Mouse (Mus musculus): ENCODE measurements at regions not wholly inside any gene's neighbourhood (a gene's known extent, or its start where the extent isn't known, plus 50 kb on each side); places are given as distances from the start of the nearest gene placed in this dataset.
"Not testable (repeated sequence)": the region's sequence is repeated elsewhere in the genome, so short reads cannot be mapped to it uniquely, and the experiment has no call there.

DNA sequence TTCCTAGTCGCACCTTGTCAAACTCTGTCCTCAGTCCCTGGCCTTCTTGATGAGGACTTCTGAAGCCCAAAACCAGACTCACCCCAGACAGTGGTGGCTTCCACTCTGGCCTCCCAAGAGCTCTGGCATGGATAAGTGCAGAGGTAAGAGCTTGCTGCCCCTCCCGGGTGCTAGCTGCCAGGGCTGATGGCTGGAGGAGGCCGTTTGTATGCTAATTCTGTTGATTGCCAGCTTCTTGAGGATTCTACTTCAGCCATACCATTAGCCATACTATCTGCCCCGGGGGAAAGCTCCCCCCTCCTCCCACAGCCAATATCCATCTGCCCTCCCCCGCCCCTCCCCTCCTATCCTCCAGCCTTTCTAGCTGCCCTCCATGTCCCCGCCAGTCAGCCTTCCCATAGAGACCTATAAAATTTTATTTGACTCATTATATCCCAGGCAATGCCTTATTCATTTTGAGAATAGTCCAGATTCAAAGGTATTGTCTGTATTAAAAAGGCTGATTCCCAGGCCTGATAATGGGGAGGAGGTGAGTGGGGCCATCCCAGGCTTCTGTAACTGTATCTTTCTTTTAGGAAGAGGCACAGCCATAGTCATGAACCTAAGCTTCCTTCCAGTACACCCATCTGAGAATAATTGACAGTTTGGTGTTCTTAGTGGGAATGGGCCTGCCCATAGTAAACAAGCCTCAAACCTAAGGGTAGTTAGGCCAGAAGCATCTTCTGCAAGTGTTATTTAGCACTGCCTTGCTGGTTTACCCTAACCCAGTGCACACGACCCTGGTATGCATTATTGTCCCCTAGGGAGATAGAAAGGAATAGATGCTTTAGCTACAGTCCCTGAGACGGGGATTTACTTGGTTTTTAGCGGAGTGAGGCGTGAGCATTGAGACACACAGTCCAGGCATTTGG lies 239.2 kb upstream of the 1700012A03Rik start:
- DNase-seq = no peak

DNA sequence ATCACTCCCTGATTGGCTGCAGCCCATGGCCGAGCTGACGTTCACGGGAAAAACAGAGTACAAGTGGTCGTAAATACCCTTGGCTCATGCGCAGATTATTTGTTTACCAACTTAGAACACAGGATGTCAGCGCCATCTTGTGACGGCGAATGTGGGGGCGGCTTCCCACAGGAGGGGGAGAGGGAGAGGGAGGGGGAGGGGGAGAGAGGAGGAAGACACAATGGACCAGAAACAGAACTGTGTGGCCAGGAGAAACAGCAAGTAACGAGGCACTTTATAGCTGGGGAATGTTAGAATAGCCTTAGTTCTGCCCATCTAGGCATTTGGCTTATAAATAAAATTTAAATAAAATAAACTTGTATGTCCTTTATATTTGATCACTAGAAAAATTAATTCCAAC lies 240.7 kb upstream of the Podxl start:
- DNase-seq = not testable (repeated sequence)

DNA sequence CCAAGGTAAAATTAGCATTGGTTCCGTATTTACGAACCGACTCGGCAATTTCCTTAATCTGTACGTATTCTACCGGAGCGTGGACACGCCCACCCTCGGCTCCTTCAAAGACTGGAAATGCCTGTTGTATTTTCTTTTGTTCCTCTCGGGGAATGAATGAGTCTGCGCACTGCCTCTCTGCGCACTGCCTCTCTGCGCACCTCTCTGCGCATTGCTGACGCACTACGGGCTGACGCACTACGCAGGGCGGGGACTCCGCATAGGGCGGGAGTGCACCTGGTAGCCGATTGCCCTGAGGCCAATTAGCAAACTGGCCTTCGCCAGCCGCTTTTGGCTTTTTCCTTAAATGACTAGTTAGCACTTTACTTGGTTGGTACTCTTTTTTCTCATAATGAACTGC lies 239.4 kb upstream of the Podxl start:
- DNase-seq = not testable (repeated sequence)

DNA sequence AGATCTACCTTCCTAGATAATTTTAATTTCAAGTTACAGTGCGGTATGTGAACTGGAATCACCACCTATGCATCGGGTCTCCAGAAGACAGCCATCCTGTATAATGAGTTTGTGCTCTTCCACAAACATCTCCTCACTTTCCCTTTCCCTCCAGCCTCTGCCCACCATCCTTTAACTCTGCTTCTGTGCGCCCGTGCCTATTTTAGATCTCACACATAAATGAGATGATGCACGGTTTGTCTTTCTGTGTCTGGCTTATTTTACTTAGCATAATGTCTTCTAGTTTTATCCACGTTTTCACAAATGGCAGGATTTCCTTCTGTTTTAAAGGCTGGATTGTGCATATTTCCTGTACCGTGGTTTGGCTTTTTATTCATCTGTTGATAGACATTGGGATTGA lies 227.8 kb upstream of the Podxl start:
- DNase-seq = no peak

DNA sequence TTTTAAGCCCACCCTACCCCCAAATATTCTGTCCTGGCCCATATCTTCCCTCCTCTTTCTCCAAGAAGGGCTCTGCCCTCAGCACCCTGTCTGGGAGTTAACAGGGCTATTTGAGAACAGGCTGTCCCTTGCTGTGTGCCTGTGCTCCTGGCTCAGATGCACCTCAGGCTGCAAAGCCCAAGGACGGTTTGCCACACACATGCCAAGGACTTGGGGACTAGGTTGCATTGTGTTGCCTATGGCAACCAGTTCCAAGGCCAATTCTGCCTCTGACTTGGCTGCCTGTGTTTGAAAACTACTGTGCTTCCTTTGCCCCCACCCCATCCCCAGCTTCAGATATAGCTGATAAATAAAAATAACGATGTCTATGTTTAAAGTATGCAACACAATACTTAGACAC lies 227.1 kb upstream of the Podxl start:
- no peak for DNase-seq

DNA sequence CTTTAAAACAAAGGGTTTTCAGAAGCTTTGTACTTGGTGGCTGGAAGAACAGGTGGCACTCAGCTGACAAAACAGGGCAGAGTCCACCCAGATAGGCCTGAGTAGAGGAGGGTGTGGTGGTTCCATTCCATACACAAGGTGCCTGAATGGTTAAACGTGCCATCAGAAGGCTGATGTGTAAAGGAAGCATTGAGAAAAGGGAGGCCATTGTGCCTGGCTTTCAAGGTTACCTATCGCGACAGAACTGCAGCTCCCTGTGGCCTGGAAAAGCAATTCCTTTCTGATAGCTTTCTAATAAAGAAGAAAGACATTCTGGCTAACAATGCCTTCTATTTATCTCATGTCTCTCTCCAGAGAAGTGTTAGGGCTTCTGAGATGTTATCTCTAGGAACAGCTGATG lies 213.1 kb upstream of the Podxl start:
- no peak for DNase-seq

DNA sequence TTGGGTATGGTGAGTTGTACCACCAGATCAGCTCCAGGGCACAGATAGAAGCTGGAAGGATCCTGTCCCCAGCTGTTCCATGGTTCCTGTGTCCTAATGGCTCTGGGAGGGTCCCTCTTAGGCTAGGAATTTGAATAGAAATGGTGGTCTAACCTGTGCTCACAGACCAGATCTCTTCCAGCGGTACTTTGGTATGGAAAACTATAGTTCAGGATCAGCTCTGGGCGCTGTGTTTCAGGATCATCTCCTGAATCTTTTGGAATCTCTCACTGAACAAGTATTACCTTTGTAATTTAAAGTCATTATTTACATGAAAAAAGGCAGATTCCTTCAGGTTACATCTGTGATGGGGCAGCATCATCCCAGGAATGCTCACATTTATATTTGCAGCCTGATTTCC lies 208.1 kb upstream of the Podxl start:
- DNase-seq = no peak

DNA sequence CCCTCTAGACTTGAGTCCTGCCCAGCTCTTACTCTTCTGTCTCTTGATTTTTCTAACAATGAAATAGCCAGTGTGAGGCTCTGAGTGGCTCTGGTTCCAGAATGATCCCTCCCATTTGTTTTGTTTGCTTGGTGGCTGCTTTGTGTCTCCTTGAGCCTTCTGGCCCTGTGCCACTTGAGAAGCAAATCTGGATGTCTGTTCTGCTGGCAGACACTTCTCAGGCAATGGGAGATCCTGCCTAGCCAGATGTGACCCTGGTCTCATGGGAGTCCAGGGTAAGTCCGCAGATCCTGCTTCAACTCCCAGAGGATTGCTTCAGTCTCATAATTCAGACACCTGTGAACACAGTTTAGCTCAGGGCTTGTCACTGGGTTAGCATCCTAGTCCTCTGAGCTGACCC lies 181.8 kb upstream of the Podxl start:
- no peak for DNase-seq

DNA sequence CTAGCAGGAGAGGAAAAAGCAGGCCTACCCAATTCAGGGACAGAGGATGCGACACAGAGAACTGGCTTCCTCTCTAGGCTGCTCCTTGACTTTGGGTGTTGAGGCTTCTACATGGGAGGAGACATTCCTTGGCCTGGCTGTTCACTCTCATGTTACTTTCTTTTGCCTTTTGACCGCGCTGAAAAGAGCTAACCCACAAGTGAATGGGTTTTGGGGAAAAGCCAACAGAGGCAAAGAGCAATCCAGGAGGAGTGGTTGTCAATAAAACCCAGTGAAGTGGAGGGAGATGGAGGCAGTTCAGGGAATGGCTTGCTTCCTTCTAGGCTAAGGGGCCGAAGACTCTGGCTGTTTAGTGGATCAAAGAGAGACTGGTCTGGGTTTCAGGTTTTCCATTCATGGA lies 167.6 kb upstream of the Podxl start:
- no peak for DNase-seq

DNA sequence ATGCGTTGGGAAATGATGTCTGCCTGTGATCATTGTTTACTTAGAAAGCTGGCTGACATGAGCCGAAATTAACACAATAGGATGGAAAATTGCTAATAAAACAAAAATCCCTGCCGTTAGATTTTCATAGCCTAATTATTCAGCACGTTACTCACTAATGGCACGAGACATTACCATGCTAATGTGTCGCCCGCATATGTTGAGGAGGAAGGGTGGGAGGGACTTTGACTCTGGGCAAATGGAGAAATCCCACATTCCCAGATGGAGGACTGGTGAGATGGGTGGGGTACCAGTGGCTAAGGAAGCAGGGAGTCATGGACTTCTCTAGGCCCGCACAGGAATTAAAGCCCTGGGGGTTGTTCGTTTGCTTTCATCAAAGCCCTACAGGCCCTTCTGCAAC lies 155.8 kb upstream of the Podxl start:
- no peak for DNase-seq

DNA sequence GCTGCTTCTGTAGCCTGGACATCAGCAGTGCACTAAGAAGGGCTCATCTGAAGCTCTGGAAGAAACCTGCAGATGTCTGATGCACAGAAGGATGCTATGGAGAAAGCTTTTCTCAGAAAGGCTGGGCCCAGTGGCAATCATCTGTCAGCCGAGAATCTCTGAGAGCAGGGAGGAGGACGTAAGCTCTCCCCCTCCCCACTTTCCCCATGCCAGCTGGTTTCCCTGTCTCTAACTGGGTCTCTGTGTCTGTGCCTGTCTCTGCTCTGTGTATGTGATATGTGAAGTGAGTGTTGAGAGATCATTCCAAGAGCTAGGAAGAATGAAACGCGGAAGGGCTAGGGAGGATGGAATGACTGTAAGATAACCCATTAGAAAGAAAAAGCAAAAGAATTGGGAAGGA lies 155.1 kb upstream of the Podxl start:
- no peak for DNase-seq

DNA sequence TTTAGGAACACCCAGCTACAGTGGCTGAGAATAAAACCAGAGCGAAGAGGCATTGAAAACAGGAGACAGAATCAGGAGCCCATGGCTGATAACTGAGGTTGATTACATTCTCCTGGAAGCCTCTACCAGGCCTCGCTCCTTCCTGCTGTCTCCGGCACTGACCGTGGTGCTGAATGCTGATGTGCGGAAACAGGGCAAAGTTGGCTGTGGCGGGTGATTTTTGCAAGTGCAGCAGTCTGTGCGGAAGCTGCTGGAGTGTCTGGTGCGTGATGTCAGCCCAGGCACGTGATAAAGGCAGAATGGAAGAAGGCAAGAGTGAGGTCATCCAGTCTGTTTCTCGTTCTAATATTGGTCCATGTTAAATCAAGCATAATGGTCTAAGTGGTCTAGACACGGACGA lies 153.8 kb upstream of the Podxl start:
- no peak for DNase-seq

DNA sequence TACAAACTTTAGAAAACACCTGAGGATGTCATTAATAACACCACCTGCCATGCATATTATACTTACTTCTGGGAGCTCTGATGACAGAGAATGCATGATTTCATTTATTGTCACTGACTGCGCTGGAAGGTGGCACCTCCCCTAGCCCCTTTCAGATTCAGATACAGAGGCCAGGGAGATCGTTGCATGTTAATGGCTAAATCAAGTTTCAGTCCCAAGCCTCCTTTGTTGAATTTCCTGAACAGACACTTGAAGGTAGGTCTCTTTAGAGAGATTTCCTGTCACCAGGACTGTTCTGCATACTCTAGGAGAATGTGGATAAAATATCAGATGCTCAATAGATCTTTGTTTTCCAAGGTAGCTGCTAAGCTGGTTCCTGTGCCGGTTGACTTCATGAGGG lies 143.5 kb upstream of the Podxl start:
- no peak for DNase-seq

DNA sequence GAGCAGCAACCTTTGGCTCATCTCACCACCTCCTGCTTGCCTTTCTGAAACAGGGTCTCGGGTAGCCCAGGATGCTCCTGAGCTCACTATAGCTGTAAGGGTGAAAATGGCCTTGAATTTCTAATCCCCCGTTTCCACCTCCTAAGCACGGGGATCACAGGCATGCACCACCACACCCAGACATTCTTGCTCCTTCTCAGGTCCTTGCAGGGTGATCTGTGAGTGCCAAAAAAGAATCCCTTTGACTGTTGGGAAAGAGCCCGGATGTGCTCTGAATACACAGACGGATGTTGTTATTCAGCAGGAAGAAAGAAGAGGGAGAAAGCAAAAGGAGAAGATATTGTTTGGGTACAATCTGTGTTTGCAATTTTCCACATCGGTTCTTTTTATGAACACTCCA lies 140.4 kb upstream of the Podxl start:
- no peak for DNase-seq

DNA sequence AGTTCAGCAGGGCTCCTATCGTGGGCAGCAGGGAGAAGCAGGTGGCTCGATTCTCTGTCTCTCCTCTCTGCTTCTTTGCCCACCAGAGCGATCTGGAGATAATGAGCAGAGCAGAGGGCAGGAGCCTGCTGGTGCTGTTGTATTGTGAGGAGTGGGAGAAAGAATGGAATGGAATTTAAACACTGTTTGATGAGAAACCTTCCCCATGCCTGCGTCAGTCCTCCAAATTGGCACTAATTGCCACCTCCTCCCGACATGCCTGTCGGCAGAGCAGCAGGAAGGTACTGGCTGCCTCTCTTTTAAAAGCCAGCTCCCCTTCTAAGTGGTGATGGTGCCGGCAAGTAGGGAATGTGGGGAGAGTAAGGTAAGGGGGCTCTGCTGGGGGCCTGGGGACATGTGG lies 139.2 kb upstream of the Podxl start:
- DNase-seq = no peak

DNA sequence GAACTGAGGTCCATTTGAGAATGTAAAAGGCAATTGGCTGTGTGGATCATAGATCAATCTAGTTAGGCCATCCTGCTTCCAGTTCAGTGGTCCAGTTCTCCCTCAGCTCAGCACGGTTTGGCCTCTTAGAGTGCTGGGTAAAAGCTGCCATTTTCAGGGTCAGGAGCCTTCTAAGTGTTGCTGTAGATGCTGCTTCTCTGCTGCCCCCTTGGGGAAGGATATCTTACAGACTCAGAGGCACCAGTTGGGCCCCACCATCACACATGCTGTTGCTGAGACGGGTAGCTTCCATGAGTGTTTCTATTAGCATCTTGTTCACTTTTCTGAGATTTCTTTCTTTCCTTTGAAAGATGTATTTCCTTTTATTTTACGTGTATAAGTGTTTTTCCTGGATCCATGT lies 132.1 kb upstream of the Podxl start:
- no peak for DNase-seq

DNA sequence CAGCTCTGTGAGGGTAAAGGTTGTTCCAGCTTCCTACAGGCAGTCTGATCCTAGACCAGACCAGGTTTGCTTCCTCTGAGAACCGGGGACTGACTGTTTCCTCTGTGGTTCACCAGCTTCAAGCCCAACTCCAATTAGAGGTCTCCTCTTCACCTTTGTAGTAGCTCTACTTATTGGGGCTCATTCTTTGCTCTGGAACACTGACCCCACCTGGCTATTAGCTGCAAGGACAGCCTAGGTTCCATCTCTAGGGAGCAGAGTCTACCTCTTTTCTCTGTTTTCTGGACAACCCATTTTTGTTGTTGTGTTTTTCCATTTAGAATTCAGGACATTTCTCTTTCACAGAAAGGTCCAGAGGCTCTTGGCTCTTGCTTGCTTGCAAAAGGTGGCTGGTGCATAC lies 129.3 kb upstream of the Podxl start:
- DNase-seq = no peak

DNA sequence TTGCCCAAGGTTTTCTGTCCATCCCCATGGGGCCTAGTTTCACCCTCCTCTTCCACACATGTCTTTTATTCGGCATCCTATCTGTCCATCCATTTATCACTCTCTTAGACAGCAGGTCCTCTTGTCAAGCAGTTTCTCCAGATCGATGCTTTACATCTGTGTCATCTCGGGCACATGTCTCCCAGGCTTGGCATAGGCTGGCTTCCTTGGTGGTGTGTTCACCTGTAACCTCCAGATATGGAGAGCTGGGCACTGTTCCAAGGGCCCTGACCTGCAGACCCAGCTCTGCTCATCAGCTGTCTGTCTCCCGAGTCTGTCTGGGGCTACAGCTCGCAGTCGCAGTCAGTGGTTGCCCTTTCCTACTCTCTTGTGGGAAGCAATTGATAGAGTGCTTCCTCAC lies 128.2 kb upstream of the Podxl start:
- no peak for DNase-seq

DNA sequence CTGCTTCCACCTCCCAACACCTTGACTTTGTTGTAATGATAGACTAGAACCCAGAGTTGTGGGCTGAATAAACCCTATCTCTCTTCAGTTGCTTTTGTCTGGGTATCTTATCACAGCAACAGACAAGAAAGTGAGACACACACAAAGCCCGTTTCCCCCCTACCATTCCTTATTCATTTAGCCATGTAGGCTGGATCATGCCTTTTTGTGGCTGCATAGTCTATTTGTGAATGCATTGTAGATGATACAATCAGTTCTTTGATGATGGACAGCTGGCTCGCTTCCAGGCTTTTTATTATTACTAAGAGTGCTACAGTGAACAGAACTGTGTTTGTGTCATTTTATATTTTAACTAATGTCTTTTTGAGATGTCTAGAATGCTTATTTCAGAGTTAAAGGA lies 116.3 kb upstream of the Podxl start:
- no peak for DNase-seq

DNA sequence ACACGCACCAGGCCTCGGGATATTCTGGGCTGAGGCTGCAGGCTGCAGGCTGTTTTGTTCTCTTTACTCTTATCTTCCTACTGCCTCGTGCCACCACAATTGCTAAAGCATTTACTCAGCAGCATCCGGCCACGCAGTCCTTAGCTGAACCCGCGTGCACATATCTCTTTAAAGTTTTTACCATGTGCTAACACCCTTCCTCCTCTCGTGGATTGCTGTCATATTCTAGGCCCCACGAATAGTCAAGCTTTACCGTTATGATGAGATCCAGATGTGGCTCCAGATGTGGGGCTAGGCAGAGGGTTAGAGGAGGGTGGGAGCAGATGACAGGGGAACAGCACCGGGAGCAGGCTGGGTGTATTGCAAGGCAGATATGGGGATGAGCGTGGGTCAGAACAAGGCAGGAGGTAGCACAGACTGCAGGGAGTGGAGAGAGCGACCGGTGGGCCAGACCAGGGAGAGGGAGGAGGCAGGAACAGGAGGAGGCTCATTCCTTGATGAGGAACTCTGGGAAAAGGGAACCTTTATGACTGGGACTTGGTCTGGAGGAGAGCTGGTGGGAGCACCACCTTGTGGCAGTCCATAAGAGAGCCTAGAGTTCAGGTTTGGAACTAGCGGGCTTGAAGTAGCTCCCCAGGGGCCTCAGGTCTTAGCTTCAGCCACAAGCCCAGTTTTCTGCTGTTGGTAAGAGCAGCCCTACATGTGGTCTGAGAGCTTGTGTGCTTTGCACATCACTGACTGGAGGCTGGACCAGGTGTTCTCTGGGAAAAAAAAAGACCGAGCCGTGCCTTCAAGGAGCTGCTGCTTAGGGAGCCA lies 102.1 kb upstream of the Podxl start:
- no peak for DNase-seq

DNA sequence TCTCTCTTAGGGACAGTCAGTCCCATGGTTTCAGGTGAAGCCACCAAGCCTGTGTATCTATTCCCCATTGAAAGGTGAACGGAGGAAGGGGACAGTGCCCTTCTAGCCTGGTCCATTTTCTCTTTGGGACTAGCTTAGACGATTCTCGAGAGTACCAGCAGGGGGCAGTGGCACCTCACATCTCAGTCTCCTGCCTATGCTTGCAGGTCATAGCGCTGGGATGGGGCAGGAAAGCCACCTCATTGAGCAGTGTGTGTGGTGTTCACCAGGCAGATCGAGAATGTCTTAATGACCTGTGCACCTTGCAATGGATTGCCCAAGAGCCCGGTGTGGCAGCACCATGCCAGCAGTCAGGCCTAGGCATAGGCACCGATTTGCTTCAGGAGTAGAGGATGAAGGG lies 100.7 kb upstream of the Podxl start:
- peak; percentile 27 for DNase-seq

DNA sequence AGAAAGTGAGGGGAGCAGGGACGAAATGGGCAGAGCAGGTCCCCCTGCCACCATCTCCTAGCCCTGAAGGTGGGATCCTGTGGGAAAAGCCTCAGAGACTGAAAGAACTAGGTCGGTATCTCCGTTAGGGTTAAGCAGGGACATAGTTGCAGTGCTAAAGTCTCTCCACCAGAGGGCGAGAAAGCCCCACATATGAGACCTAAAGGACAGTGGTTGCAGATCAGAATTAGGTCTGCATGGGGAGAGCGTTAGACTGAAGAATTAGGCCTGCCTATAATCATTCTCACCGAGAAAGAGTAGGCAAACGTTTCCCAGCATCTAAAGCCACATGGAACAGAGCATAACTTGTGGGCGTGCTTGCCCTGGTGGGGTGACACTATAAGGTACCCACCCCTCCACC lies 97.0 kb upstream of the Podxl start:
- peak; percentile 37 for DNase-seq

DNA sequence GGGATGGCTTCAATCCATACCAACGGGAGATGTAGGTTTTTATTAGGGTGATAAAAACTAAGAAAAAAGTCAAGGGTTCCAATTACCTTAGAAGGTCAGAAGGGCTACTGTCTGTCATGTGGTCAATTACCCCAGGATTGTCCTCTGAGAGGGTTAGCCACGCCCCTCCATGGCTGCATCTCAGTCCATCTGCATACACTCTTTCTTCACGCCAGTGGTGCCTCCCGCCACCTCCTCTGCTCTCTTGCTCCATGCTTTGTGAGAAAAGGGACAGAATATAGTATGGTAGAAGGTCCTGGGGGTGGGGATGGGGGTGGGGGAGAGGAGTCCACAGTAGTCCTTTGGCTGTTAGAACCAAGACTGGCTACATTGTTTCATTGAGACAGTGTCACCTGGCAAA lies 96.1 kb upstream of the Podxl start:
- no peak for DNase-seq

All from gastrocnemius, postnatal 25 days (tissue).